Mouse (Mus musculus) cerebellum, adult 2 months (tissue): ENCODE measurements around the gene Stx6. TPM values are rescaled to one million over a fixed set of nuclear protein-coding genes. Genes with fewer than 3 reads are reported as not detected.

Experiments
- DNase-seq, 2 experiments: peaks; one replicate each; pipeline ENCODE4 v3.0.0; 2021
- H3K27ac ChIP-seq: fragments of 200-500 bp; 2 replicates; pipeline ENCODE4 v1.5.1; 2012; ENCODE audit warnings: low read length, control low read depth, inconsistent platforms; ENCODE audit not compliant: insufficient read depth
- H3K27me3 ChIP-seq: fragments of 200-500 bp; 2 replicates; pipeline ENCODE4 v1.6.1; 2012; ENCODE audit warnings: inconsistent platforms, mild to moderate bottlenecking, low read length, moderate library complexity; ENCODE audit not compliant: control insufficient read depth, insufficient read depth
- H3K4me1 ChIP-seq: fragments of 200-500 bp; 2 replicates; pipeline ENCODE4 v1.6.1; 2011; ENCODE audit warnings: low read length; ENCODE audit not compliant: control insufficient read depth, insufficient read depth
- H3K4me3 ChIP-seq: fragments of 200-500 bp; replicated peaks from 2 replicates; pipeline ENCODE3; 2011; ENCODE audit warnings: mild to moderate bottlenecking, low read depth, low read length, control low read depth; ENCODE audit not compliant: insufficient read depth
- CTCF ChIP-seq: fragments of 200-500 bp; IDR thresholded peaks from 2 replicates; pipeline ENCODE4 v1.5.1; 2011; ENCODE audit warnings: low read depth, mild to moderate bottlenecking, control low read depth, low read length, moderate library complexity, borderline replicate concordance; ENCODE audit not compliant: insufficient read depth
- POLR2A ChIP-seq: fragments of 200-500 bp; IDR thresholded peaks from 2 replicates; pipeline ENCODE4 v1.6.1; 2011; ENCODE audit warnings: low read length, control low read depth, borderline replicate concordance; ENCODE audit not compliant: insufficient read depth
- whole genome bisulfite sequencing: fragments of 180-500 bp; shearing (Covaris S2); methylation state at CpG from one replicate; pipeline ENCODE4 v1.1.7; 2018; 5-methylcytosine and 5-hydroxymethylcytosine counted together
- polyA plus RNA-seq: library from polyadenylated mRNA; depleted of rRNA; stranded (reverse); fragments of >200 nt; gene quantifications from 2 replicates; pipeline ENCODE4 v1.2.3, GENCODE M21; 2012

The Stx6 gene
- polyA plus RNA-seq, 1 experiment = 83.2 TPM

DNA sequence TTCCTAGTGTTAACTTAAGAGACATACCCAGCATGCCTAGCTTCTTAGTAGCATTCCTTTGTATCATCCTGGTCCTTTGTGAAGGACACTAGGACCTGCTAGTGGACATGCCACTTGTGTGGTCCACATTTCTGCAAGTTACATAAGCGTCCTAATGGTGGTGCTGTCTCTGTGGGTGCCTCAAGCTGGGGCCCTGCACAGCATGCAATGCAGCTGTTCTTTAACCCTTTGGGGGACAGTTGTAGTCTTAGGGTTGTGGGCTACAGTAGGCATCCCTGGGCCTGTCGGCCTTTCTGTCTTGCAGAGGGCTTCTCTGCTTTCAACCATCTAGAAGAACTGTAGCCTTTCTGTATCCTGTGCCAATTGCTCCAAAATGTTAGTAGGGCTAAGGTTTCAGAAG lies 42.5 kb downstream of the Stx6 start:
- WGBS = 73% methylated on average over 2 of the region's 2 CpGs
- Histone ChIP-seq H3K4me1 (peaks cover 22% of the 10 kb centered on the region), H3K4me3 (no peak overlapping the region), H3K27ac (no peak overlapping the region), H3K27me3 (no peaks in the 10 kb centered on the region)
- TF ChIP-seq POLR2A = no peak
- TF ChIP-seq CTCF = no peak
- DNase-seq = no peak

DNA sequence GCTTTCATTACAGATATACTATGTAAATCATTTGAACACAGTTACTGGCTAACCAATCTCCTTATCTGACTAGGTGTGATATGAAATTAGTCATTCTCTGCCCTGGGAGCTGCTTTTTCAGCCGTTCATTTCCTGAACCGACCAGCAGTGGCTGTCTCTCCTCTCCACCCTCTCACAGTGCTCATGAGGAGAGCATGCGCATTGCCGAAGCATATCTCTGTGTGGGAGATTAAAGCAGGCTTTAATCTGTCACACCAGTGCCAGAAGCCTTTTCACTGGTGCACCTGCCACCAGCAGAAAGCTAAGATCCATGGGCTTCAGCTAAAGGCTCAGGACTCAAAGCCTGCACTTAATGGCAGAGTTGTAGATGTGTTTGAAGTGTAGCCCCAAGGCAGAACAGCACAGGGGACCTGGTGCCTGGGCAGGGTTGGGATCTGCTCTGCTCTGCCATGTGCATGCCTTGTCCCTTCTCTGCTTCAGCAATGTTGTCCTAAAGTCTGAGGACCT lies 42.9 kb downstream of the Stx6 start:
- no peak for DNase-seq
- 41% methylated on average over 4 of the region's 4 CpGs for WGBS
- Histone ChIP-seq H3K27ac (no peak overlapping the region), H3K4me1 (peaks cover 23% of the 10 kb centered on the region), H3K27me3 (no peaks in the 10 kb centered on the region), H3K4me3 (no peak overlapping the region)
- no peak for TF ChIP-seq POLR2A
- no peak for TF ChIP-seq CTCF

- H3K4me1 ChIP-seq = peaks cover 23% of the 10 kb centered on the region
These were observed 43.4 kb downstream of the Stx6 start for GRCm38 (mm10) chr1:155201914-155202313.

GRCm38 (mm10) chr1:155202472-155202871 lies 44.0 kb downstream of the Stx6 start:
- no peak for TF ChIP-seq POLR2A
- no peak for TF ChIP-seq CTCF
- H3K27me3 ChIP-seq = no peaks in the 10 kb centered on the region
- H3K4me1 ChIP-seq = peaks cover 23% of the 10 kb centered on the region
- H3K4me3 ChIP-seq = no peak overlapping the region
- no peak overlapping the region for H3K27ac ChIP-seq
- WGBS = 92% methylated on average over 5 of the region's 5 CpGs
- DNase-seq = no peak

More at GRCm38 (mm10) chr1:155201914-155202313, 43.4 kb downstream of the Stx6 start:
- H3K4me3 ChIP-seq = no peak overlapping the region
- 92% methylated on average over 17 of the region's 17 CpGs for WGBS
- no peak overlapping the region for H3K27ac ChIP-seq
- no peak for TF ChIP-seq POLR2A
- no peaks in the 10 kb centered on the region for H3K27me3 ChIP-seq
- no peak for DNase-seq

- DNase-seq = no peak
- no peak for TF ChIP-seq CTCF
- no peak for TF ChIP-seq POLR2A
- Histone ChIP-seq H3K4me3 (no peak overlapping the region), H3K27me3 (no peaks in the 10 kb centered on the region), H3K4me1 (peaks cover 23% of the 10 kb centered on the region), H3K27ac (no peak overlapping the region)
- 75% methylated on average over 7 of the region's 7 CpGs for WGBS
These were observed 44.6 kb downstream of the Stx6 start for GRCm38 (mm10) chr1:155203101-155203500.

GRCm38 (mm10) chr1:155203954-155204353 lies 45.4 kb downstream of the Stx6 start:
- H3K4me1 ChIP-seq = peaks cover 23% of the 10 kb centered on the region
- TF ChIP-seq POLR2A (no peak), CTCF (no peak)
- WGBS = 91% methylated on average over 12 of the region's 12 CpGs
- H3K4me3 ChIP-seq = no peak overlapping the region
- no peak overlapping the region for H3K27ac ChIP-seq
- no peak for DNase-seq
- H3K27me3 ChIP-seq = no peaks in the 10 kb centered on the region

DNA sequence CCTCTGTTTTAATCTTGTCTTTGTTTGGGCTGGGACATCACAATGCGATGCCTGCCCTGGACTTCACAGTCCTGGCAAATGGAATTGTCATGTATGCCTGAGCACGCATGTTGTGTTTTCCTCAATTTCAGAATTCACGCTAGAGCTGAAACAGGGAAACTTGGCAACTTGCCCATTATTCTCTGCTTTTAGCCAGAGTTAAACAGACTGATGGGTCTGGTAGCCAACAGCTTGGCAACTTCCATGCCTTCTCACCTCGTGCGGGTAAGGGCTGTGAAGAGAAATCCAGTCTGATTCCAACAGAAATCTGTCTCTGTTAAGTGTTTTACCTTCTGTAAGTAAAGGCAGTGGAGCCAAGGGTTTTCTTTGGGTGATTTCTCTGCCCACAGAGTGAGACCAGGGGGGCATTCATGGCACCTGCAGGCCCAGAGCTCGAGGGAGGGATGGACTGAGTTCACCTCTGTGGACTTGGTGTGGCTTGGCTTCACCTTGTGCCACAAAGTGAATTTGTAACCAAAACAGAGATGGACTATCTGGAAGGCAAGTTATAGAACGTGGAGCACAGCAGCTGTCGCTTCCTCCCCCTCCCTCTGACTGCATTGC lies 46.1 kb downstream of the Stx6 start:
- TF ChIP-seq POLR2A (no peak), CTCF (no peak)
- DNase-seq = peak in 1 of 2 experiments; percentile 74
- Histone ChIP-seq H3K4me3 (no peak overlapping the region), H3K4me1 (peaks cover 28% of the 10 kb centered on the region), H3K27ac (no peak overlapping the region), H3K27me3 (no peaks in the 10 kb centered on the region)
- WGBS = 51% methylated on average over 8 of the region's 8 CpGs

DNA sequence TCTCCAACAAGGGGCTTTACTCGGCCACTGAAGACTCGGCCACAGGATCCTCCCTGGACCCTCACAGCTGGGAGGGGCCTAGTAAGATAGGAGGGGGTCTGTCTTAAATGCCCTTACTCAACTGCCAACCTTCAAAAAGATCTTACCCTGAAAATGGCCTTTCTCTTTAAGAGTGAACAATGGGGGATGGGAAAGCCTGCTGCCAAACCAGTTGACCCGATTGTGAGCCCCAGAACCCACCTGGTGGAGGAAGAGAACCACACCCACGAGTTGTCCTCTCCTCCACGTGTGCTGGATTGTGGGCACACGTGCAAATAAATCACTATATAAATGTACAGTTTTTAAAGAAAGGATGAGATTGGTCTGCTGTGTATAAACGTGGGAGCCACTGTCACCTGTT lies 46.8 kb downstream of the Stx6 start:
- DNase-seq = no peak
- H3K27me3 ChIP-seq = no peaks in the 10 kb centered on the region
- no peak overlapping the region for H3K27ac ChIP-seq
- no peak overlapping the region for H3K4me3 ChIP-seq
- no peak for TF ChIP-seq CTCF
- no peak for TF ChIP-seq POLR2A
- peaks cover 34% of the 10 kb centered on the region for H3K4me1 ChIP-seq
- WGBS = 69% methylated on average over 7 of the region's 7 CpGs
